In genomic region chr4:88120091-88120490, GRCm38 (mm10) we compare ENCODE assay signal across 24 mouse cellular contexts. TPM values are rescaled to one million over a fixed set of nuclear protein-coding genes. Genes with fewer than 3 reads are reported as not detected.
A peak's percentile ranks its signal among the peaks of the same experiment; 100 is the strongest.
DNase-seq lines count a peak whose midpoint lies in the region; ATAC-seq lines count a peak whose summit lies in the region.
"Had no signal": no experiment of that assay in that cellular context is flagged by ENCODE, and none has a peak within 500 bp of the region (broad histone marks: within the 10 kb centered on the region; RNA-seq: fewer than 3 reads in every experiment).

No protein-coding gene starts in this region.

- no peak overlapping the region for H3K4me2 ChIP-seq in midbrain, embryonic 11.5 days
- H3K4me2 ChIP-seq in midbrain, embryonic 16.5 days (ENCODE audit: low read length) = no peak overlapping the region
- H3K4me2 ChIP-seq in hindbrain, embryonic 12.5 days (replicated peaks) = no peak overlapping the region
- H3K4me2 ChIP-seq: forebrain, embryonic 13.5 days; hindbrain, embryonic 13.5 days; intestine, embryonic 15.5 days; kidney, embryonic 15.5 days; limb, embryonic 13.5 days; midbrain, embryonic 15.5 days had no signal

- H3K4me1 ChIP-seq in midbrain, embryonic 11.5 days (ENCODE audit: control insufficient read depth, insufficient read depth, low read length) = no peaks in the 10 kb centered on the region
- H3K4me1 ChIP-seq in midbrain, embryonic 16.5 days (ENCODE audit: control insufficient read depth, insufficient read depth, low read length) = no peaks in the 10 kb centered on the region
- H3K4me1 ChIP-seq in hindbrain, embryonic 12.5 days = no peaks in the 10 kb centered on the region
- H3K4me1 ChIP-seq: forebrain, embryonic 13.5 days; heart, embryonic 10.5 days; hindbrain, embryonic 13.5 days; intestine, embryonic 15.5 days; kidney, embryonic 15.5 days; midbrain, embryonic 15.5 days had no signal

- no peak overlapping the region for H3K9ac ChIP-seq in midbrain, embryonic 11.5 days (ENCODE audit: low read length)
- no peak overlapping the region for H3K9ac ChIP-seq in midbrain, embryonic 16.5 days (ENCODE audit: low read depth, low read length)
- H3K9ac ChIP-seq in hindbrain, embryonic 12.5 days = no peak overlapping the region
- H3K9ac ChIP-seq: forebrain, embryonic 13.5 days; hindbrain, embryonic 13.5 days; intestine, embryonic 15.5 days; kidney, embryonic 15.5 days; limb, embryonic 13.5 days; liver, embryonic 14.5 days; midbrain, embryonic 15.5 days had no signal

- H3K4me3 ChIP-seq in midbrain, embryonic 11.5 days (ENCODE audit: low read depth, low read length) = no peak overlapping the region
- H3K4me3 ChIP-seq in midbrain, embryonic 16.5 days (ENCODE audit: low read depth, low read length) = no peak overlapping the region
- no peak overlapping the region for H3K4me3 ChIP-seq in hindbrain, embryonic 12.5 days
- H3K4me3 ChIP-seq: embryonic facial prominence, embryonic 10.5 days; forebrain, embryonic 13.5 days; heart, embryonic 10.5 days; hindbrain, embryonic 13.5 days; intestine, embryonic 15.5 days; kidney, embryonic 15.5 days; limb, embryonic 13.5 days; megakaryocyte, embryonic 14.5 days; midbrain, embryonic 15.5 days had no signal

- no peak overlapping the region for H3K27ac ChIP-seq in midbrain, embryonic 11.5 days (ENCODE audit: low read depth, low read length)
- H3K27ac ChIP-seq in midbrain, embryonic 16.5 days (ENCODE audit: low read length) = no peak overlapping the region
- no peak overlapping the region for H3K27ac ChIP-seq in hindbrain, embryonic 12.5 days
- H3K27ac ChIP-seq: embryonic facial prominence, embryonic 10.5 days; forebrain, embryonic 13.5 days; heart, embryonic 10.5 days; hindbrain, embryonic 13.5 days; intestine, embryonic 15.5 days; kidney, embryonic 15.5 days; limb, embryonic 13.5 days; liver, embryonic 14.5 days; midbrain, embryonic 15.5 days had no signal

- H3K27me3 ChIP-seq in midbrain, embryonic 11.5 days (ENCODE audit: control insufficient read depth, insufficient read depth, low read length) = no peaks in the 10 kb centered on the region
- no peaks in the 10 kb centered on the region for H3K27me3 ChIP-seq in midbrain, embryonic 16.5 days (ENCODE audit: control insufficient read depth, insufficient read depth, low read depth, low read length)
- no peaks in the 10 kb centered on the region for H3K27me3 ChIP-seq in hindbrain, embryonic 12.5 days
- H3K27me3 ChIP-seq: forebrain, embryonic 13.5 days; hindbrain, embryonic 13.5 days; intestine, embryonic 15.5 days; kidney, embryonic 15.5 days; limb, embryonic 13.5 days; megakaryocyte, embryonic 14.5 days; midbrain, embryonic 15.5 days had no signal

- DNase-seq in midbrain, embryonic 11.5 days (ENCODE audit: low spot score, missing footprints) = peak; percentile 76
- peak; percentile 19 for DNase-seq in CD4-positive, CD25-positive, alpha-beta regulatory T cell, adult 2 months (ENCODE audit: low read depth, low spot score)
- DNase-seq in right cerebral cortex, postnatal 10 days (ENCODE audit: low spot score in 2 of 2) = no peak
- no peak for DNase-seq in left cerebral cortex, adult 8-10 months (ENCODE audit: low spot score in 2 of 2)
- DNase-seq: adrenal gland, postnatal 36 days; cerebellum, adult 2 months; cerebellum, postnatal 36 days; heart, postnatal 10 days; lung, postnatal 10 days; retina, postnatal 1 day; right cerebral cortex, postnatal 4 days had no signal

- no peaks in the 10 kb centered on the region for H3K36me3 ChIP-seq in midbrain, embryonic 11.5 days (ENCODE audit: control insufficient read depth, insufficient read depth, low read length)
- H3K36me3 ChIP-seq in midbrain, embryonic 16.5 days (ENCODE audit: control insufficient read depth, insufficient read depth, low read length) = no peaks in the 10 kb centered on the region
- H3K36me3 ChIP-seq in hindbrain, embryonic 12.5 days = no peaks in the 10 kb centered on the region
- H3K36me3 ChIP-seq: embryonic facial prominence, embryonic 10.5 days; heart, embryonic 10.5 days; hindbrain, embryonic 13.5 days; intestine, embryonic 15.5 days; kidney, embryonic 15.5 days; limb, embryonic 13.5 days; midbrain, embryonic 15.5 days had no signal

- no peak for ATAC-seq in midbrain, embryonic 11.5 days (ENCODE audit: low FRiP score)
- ATAC-seq in midbrain, embryonic 16.5 days = no peak
- ATAC-seq in activated CD4-positive, CD25-positive, alpha-beta regulatory T cell, adult 4 months = peak; percentile 41
- no peak for ATAC-seq in hindbrain, embryonic 12.5 days (ENCODE audit: low FRiP score)
- ATAC-seq: forebrain, embryonic 13.5 days; intestine, embryonic 15.5 days; midbrain, embryonic 15.5 days had no signal

- H3K9me3 ChIP-seq in midbrain, embryonic 11.5 days (ENCODE audit: control insufficient read depth, low read length) = no peaks in the 10 kb centered on the region
- no peaks in the 10 kb centered on the region for H3K9me3 ChIP-seq in midbrain, embryonic 16.5 days (replicated peaks; ENCODE audit: control insufficient read depth, low read length, poor library complexity, severe bottlenecking)
- no peaks in the 10 kb centered on the region for H3K9me3 ChIP-seq in hindbrain, embryonic 12.5 days (replicated peaks)
- H3K9me3 ChIP-seq: embryonic facial prominence, embryonic 10.5 days; forebrain, embryonic 13.5 days; heart, embryonic 10.5 days; hindbrain, embryonic 13.5 days; intestine, embryonic 15.5 days; kidney, embryonic 15.5 days; limb, embryonic 13.5 days; megakaryocyte, embryonic 14.5 days; midbrain, embryonic 15.5 days had no signal

RNA-seq across cellular contexts. Expression of gene Focad, which starts 25.7 kb away (rescaled TPM):
- polyA plus RNA-seq in midbrain, embryonic 11.5 days (2014; fragmentation: Nextera tagmentation; extraction: Ambion mirVana) = 18.5 and 19.7 TPM in 2 replicates
- 13.3 and 13.6 TPM in 2 replicates for polyA plus RNA-seq in midbrain, embryonic 16.5 days (2015; fragmentation: Nextera tagmentation; extraction: Ambion mirVana)
- polyA plus RNA-seq in activated CD4-positive, CD25-positive, alpha-beta regulatory T cell, adult 4 months (2017; shearing (Covaris generic)) = 10 to 100 TPM; 11.2 to 15.4 TPM
- 13.2 and 13.7 TPM in 2 replicates for polyA plus RNA-seq in hindbrain, embryonic 12.5 days (2016; fragmentation: Nextera tagmentation; extraction: Ambion mirVana)
- total RNA-seq in left cerebral cortex, adult 8-10 months (2022) = 10 to 100 TPM; 52.1 to 70.4 (median 58.5) TPM

Comparison
In these comparisons a context has a peak if more than half of its experiments do, and no peak if none do; other contexts are left out.
1. DNase-seq: peak in midbrain, embryonic 11.5 days (single experiment) and CD4-positive, CD25-positive, alpha-beta regulatory T cell, adult 2 months (single experiment); none in right cerebral cortex, postnatal 10 days (0 of 2) and left cerebral cortex, adult 8-10 months (0 of 2).